8 mouse cellular contexts compared by ENCODE assay signal in the genomic region with DNA sequence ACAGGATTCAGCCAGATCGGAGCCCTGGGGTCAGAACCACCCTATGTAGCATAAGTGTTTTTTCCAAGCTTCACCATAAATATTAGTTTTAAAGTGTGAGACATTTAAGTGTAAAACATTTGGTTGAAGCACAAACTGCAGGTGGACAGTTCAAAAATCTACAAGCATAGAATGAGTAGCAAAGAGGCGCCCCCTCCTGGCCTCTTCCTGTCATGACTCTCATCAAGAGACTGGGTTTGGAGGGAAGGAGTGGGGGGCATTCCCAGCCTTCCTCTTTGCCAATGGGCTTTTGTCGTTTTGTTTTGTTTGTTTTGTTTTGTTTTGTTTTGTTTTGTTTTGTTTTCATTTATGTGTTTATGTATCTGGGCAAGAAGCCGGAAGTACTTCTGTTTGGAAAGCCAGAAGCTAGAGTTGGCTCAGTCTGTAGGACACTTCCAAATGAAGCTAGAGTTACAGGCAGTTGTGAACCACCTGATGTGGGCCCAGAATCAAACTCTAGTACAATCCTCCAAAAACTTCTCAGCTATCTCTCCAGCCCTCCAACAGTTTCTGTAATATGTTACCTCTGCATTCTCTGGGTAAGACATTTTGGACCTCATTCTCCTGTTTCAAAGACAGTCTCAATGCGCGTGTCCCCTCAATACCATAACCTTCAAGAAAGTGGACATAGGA. TPM values are rescaled to one million over a fixed set of nuclear protein-coding genes. Genes with fewer than 3 reads are reported as not detected.
DNase-seq lines count a peak whose midpoint lies in the region; ATAC-seq and TF ChIP-seq lines count a peak whose summit lies in the region.

No protein-coding gene starts in this region.

- no peak for ATAC-seq in hindbrain, embryonic 11.5 days (ENCODE audit: low FRiP score)
- no peak for ATAC-seq in hindbrain, embryonic 13.5 days (ENCODE audit: low FRiP score)

- no peaks in the 10 kb centered on the region for H3K36me3 ChIP-seq in hindbrain, embryonic 11.5 days (ENCODE audit: control insufficient read depth, insufficient read depth, low read length)
- H3K36me3 ChIP-seq in hindbrain, embryonic 13.5 days: peaks cover 5% of the 10 kb centered on the region; the same call in 1 of the 2 replicates
- H3K36me3 ChIP-seq in E14TG2a.4 (ENCODE audit: insufficient read depth, low read length): peaks cover 46% of the 10 kb centered on the region

- peak; percentile 77 for TF ChIP-seq CTCF in E14TG2a.4 (conservative IDR thresholded peaks at IDR 0.05; ENCODE audit: low read length)

- H3K4me2 ChIP-seq in hindbrain, embryonic 11.5 days (replicated peaks; ENCODE audit: low read depth, low read length): no peak overlapping the region
- no peak overlapping the region for H3K4me2 ChIP-seq in hindbrain, embryonic 13.5 days

- peak; percentile 69 for DNase-seq in hindbrain, embryonic 11.5 days (ENCODE audit: low spot score)
- peak; percentile 57 for DNase-seq in c-Kit-negative CD71-positive TER-119-positive erythroid progenitor cells, embryonic 14.5 days (ENCODE audit: low read depth, low spot score)
- DNase-seq in gastrocnemius, postnatal 10 days: peak; percentile 69
- DNase-seq in layer of hippocampus, postnatal 14 days (ENCODE audit: low spot score in 2 of 2): peak; percentile 59 to 75
- DNase-seq in mesoderm, embryonic 11.5 days (ENCODE audit: low read depth, low spot score): peak; percentile 61
- peak; percentile 53 for DNase-seq in testis, postnatal 14 days (ENCODE audit: low spot score)

- no peak overlapping the region for H3K4me3 ChIP-seq in hindbrain, embryonic 11.5 days (ENCODE audit: low read depth, low read length)
- H3K4me3 ChIP-seq in hindbrain, embryonic 13.5 days: no peak overlapping the region
- no peak overlapping the region for H3K4me3 ChIP-seq in E14TG2a.4 (replicated peaks; ENCODE audit: low read length)

- no peaks in the 10 kb centered on the region for H3K27me3 ChIP-seq in hindbrain, embryonic 11.5 days (ENCODE audit: control insufficient read depth, insufficient read depth, low read length)
- no peaks in the 10 kb centered on the region for H3K27me3 ChIP-seq in hindbrain, embryonic 13.5 days
- H3K27me3 ChIP-seq in E14TG2a.4 (ENCODE audit: insufficient read depth, low read length): no peaks in the 10 kb centered on the region

- H3K9me3 ChIP-seq in hindbrain, embryonic 11.5 days (ENCODE audit: control insufficient read depth, low read length): no peaks in the 10 kb centered on the region
- no peaks in the 10 kb centered on the region for H3K9me3 ChIP-seq in hindbrain, embryonic 13.5 days
- H3K9me3 ChIP-seq in E14TG2a.4 (ENCODE audit: low read length): no peaks in the 10 kb centered on the region

- H3K4me1 ChIP-seq in hindbrain, embryonic 11.5 days (replicated peaks; ENCODE audit: control insufficient read depth, insufficient read depth, low read length): no peaks in the 10 kb centered on the region; the same call in 1 of the 2 replicates
- H3K4me1 ChIP-seq in hindbrain, embryonic 13.5 days (replicated peaks): peaks cover 10% of the 10 kb centered on the region
- peaks cover 37% of the 10 kb centered on the region for H3K4me1 ChIP-seq in E14TG2a.4 (replicated peaks; ENCODE audit: low read depth, low read length)

- H3K27ac ChIP-seq in hindbrain, embryonic 11.5 days (ENCODE audit: low read depth, low read length): no peak overlapping the region
- H3K27ac ChIP-seq in hindbrain, embryonic 13.5 days: no peak overlapping the region

- WGBS in hindbrain, embryonic 11.5 days: 62% methylated on average over 6 of the region's 6 CpGs
- 62% methylated on average over 6 of the region's 6 CpGs for WGBS in hindbrain, embryonic 13.5 days

- H3K9ac ChIP-seq in hindbrain, embryonic 11.5 days (ENCODE audit: low read depth, low read length): no peak overlapping the region
- no peak overlapping the region for H3K9ac ChIP-seq in hindbrain, embryonic 13.5 days

RNA-seq across cellular contexts. Expression of a gene that starts 1.3 kb away (rescaled TPM):
- 13.2 and 15.8 TPM in 2 replicates for polyA plus RNA-seq in hindbrain, embryonic 11.5 days (2014; fragmentation: Nextera tagmentation; extraction: Ambion mirVana)
- 16.0 and 16.1 TPM in 2 replicates for polyA plus RNA-seq in hindbrain, embryonic 13.5 days (2015; fragmentation: Nextera tagmentation; extraction: Ambion mirVana)
- total RNA-seq in gastrocnemius, postnatal 10 days (2021): 1 to 10 TPM; 8.2 to 9.7 TPM
- 10 to 100 TPM; 14.4 to 16.0 TPM for total RNA-seq in layer of hippocampus, postnatal 14 days (2021)

RNA-seq across cellular contexts. Expression of a gene that starts 33.8 kb away (rescaled TPM):
- polyA plus RNA-seq in hindbrain, embryonic 11.5 days (2014; fragmentation: Nextera tagmentation; extraction: Ambion mirVana): 2.1 TPM in 2 replicates
- polyA plus RNA-seq in hindbrain, embryonic 13.5 days (2015; fragmentation: Nextera tagmentation; extraction: Ambion mirVana): 7.4 and 7.6 TPM in 2 replicates
- 100 to 1,000 TPM in 1 of 2 experiments, 10 to 100 TPM in 1; 95.6 to 128 TPM for total RNA-seq in gastrocnemius, postnatal 10 days (2021)
- total RNA-seq in layer of hippocampus, postnatal 14 days (2021): 10 to 100 TPM; 43.6 to 47.1 TPM
